Mouse (Mus musculus) right cerebral cortex, postnatal 10 days (tissue): ENCODE measurements around the gene Fam208a.

Experiments used
- DNase-seq, 2 experiments: peaks; one replicate each; pipeline ENCODE4 v3.0.0; 2021; ENCODE audit warnings: low spot score in 2 of 2

Gene Fam208a

GRCm38 (mm10) chr14:27420816-27421215 is 7.8 kb upstream of the Fam208a start:
- DNase-seq = no peak

- DNase-seq = no peak
Observed at GRCm38 (mm10) chr14:27422301-27422700, 6.3 kb upstream of the Fam208a start.

GRCm38 (mm10) chr14:27428973-27429711 is 508 bp downstream of the Fam208a start:
- peak; percentile 92 to 93 for DNase-seq

GRCm38 (mm10) chr14:27430280-27430679 is 1.6 kb downstream of the Fam208a start:
- peak in 1 of 2 experiments; percentile 9 for DNase-seq

GRCm38 (mm10) chr14:27432064-27432463 is 3.4 kb downstream of the Fam208a start:
- DNase-seq = no peak

GRCm38 (mm10) chr14:27436116-27436515 is 7.5 kb downstream of the Fam208a start:
- DNase-seq = no peak

- no peak for DNase-seq
Observed at GRCm38 (mm10) chr14:27436826-27437225, 8.2 kb downstream of the Fam208a start.

GRCm38 (mm10) chr14:27440921-27441320 is 12.3 kb downstream of the Fam208a start:
- DNase-seq = no peak

- no peak for DNase-seq
Observed at GRCm38 (mm10) chr14:27444851-27445281, 16.2 kb downstream of the Fam208a start.

- no peak for DNase-seq
Observed at GRCm38 (mm10) chr14:27446963-27447362, 18.3 kb downstream of the Fam208a start.

GRCm38 (mm10) chr14:27491399-27491798 is 62.8 kb downstream of the Fam208a start:
- no peak for DNase-seq

GRCm38 (mm10) chr14:27493516-27493915 is 64.9 kb downstream of the Fam208a start:
- no peak for DNase-seq

GRCm38 (mm10) chr14:27501096-27501495 is 72.5 kb downstream of the Fam208a start:
- no peak for DNase-seq

- peak; percentile 99 for DNase-seq
Observed at GRCm38 (mm10) chr14:27507894-27508643, 79.4 kb downstream of the Fam208a start, which contains the start of gene Ccdc66. Gene Ccdc66, minus strand, starts transcription at chr14:27508460.

GRCm38 (mm10) chr14:27508644-27509301 is 80.1 kb downstream of the Fam208a start:
- no peak for DNase-seq

- DNase-seq = no peak
Observed at GRCm38 (mm10) chr14:27524541-27524940, 95.9 kb downstream of the Fam208a start.
